Mouse (Mus musculus) macrophage (primary cell): Measurements from ENCODE around the gene Arhgap19. TPM values are rescaled to one million over a fixed set of nuclear protein-coding genes. Genes with fewer than 3 reads are reported as not detected.

ENCODE experiments used
- polyA plus RNA-seq: library from polyadenylated mRNA; stranded (reverse); fragments of 250-400 nt; gene quantifications from 3 replicates; pipeline ENCODE4 v1.2.4, GENCODE M21; 2018; ENCODE audit warnings: inconsistent platforms

Gene Arhgap19
- polyA plus RNA-seq, 1 experiment from 2014 or later = 112 TPM

Other genes starting within 250 kb of the Arhgap19 start
- 3.5 to 6.2 TPM (median 4.9 TPM) in 3 replicates for gene Gm340, start 219.7 kb downstream of the Arhgap19 start, polyA plus RNA-seq
- gene Slit1, start 58.4 kb downstream of the Arhgap19 start, polyA plus RNA-seq = 1.2 to 6.7 TPM (median 3.4 TPM) in 3 replicates
- gene Frat1, start 27.9 kb upstream of the Arhgap19 start, polyA plus RNA-seq = 0.36 to 3.2 TPM (median 1.3 TPM) in 3 replicates
- 0.41 to 4.5 TPM (median 3.0 TPM) in 3 replicates for gene Frat2, start 46.1 kb upstream of the Arhgap19 start, polyA plus RNA-seq
- gene Rrp12, start 94.1 kb upstream of the Arhgap19 start, polyA plus RNA-seq = 3.8 to 15.5 TPM (median 6.8 TPM) in 3 replicates
- gene Pgam1, start 109.9 kb upstream of the Arhgap19 start, polyA plus RNA-seq = 316 to 518 TPM (median 374 TPM) in 3 replicates
- gene Exosc1, start 131.4 kb upstream of the Arhgap19 start, polyA plus RNA-seq = 15.3 to 37.7 TPM (median 36.0 TPM) in 3 replicates
- 17.4 to 32.6 TPM (median 29.9 TPM) in 3 replicates for gene Zdhhc16, start 131.4 kb upstream of the Arhgap19 start, polyA plus RNA-seq
- gene Mms19, start 179.1 kb upstream of the Arhgap19 start, polyA plus RNA-seq = 20.9 to 26.5 TPM (median 24.4 TPM) in 3 replicates
- gene Ubtd1, start 179.7 kb upstream of the Arhgap19 start, polyA plus RNA-seq = 25.8 to 42.9 TPM (median 41.2 TPM) in 3 replicates
- gene Ankrd2, start 234.0 kb upstream of the Arhgap19 start, polyA plus RNA-seq = not detected in 3 replicates
- gene Hoga1, start 243.6 kb upstream of the Arhgap19 start, polyA plus RNA-seq = 1.3 to 2.2 TPM (median 1.9 TPM) in 3 replicates